Mouse (Mus musculus) monocyte, adult 2 months (primary cell): Measurements from ENCODE around the gene Wrb.
"Not testable (repeated sequence)": the region's sequence is repeated elsewhere in the genome, so short reads cannot be mapped to it uniquely, and the experiment has no call there.

Experiments
- DNase-seq, 2 experiments: peaks; one replicate each; pipeline ENCODE4 v3.0.0; 2022; ENCODE audit warnings: low spot score in 2 of 2, low read depth in 1 of 2

The Wrb gene

GRCm38 (mm10) chr16:96145110-96145800, at the start of gene Wrb:
Gene Wrb, plus strand, starts transcription at chr16:96145407.
- peak; percentile 99 for DNase-seq

GRCm38 (mm10) chr16:96095966-96096365, 49.2 kb upstream of the Wrb start:
- DNase-seq: no peak

GRCm38 (mm10) chr16:96097811-96098210, 47.4 kb upstream of the Wrb start:
- not testable (repeated sequence) for DNase-seq

- no peak for DNase-seq
Measured at GRCm38 (mm10) chr16:96103036-96103435, 42.2 kb upstream of the Wrb start.

GRCm38 (mm10) chr16:96109673-96110072, 35.5 kb upstream of the Wrb start:
- DNase-seq: no peak

- peak in 1 of 2 experiments; percentile 11 for DNase-seq
Measured at GRCm38 (mm10) chr16:96110655-96111345, 34.4 kb upstream of the Wrb start.

GRCm38 (mm10) chr16:96112769-96113168, 32.4 kb upstream of the Wrb start:
- no peak for DNase-seq

GRCm38 (mm10) chr16:96114729-96115128, 30.5 kb upstream of the Wrb start:
- DNase-seq: no peak

GRCm38 (mm10) chr16:96120022-96120623, 25.1 kb upstream of the Wrb start:
- DNase-seq: no peak

- DNase-seq: no peak
Measured at GRCm38 (mm10) chr16:96126684-96127171, 18.5 kb upstream of the Wrb start.

- no peak for DNase-seq
Measured at GRCm38 (mm10) chr16:96127288-96127656, 17.9 kb upstream of the Wrb start.

GRCm38 (mm10) chr16:96127657-96128344, 17.4 kb upstream of the Wrb start, which contains the start of gene Hmgn1:
Gene Hmgn1, minus strand, starts transcription at chr16:96127729.
- peak; percentile 44 to 58 for DNase-seq

GRCm38 (mm10) chr16:96128466-96128865, 16.7 kb upstream of the Wrb start:
- no peak for DNase-seq

GRCm38 (mm10) chr16:96144748-96145109, 478 bp upstream of the Wrb start:
- not testable (repeated sequence) for DNase-seq

- DNase-seq: no peak
Measured at GRCm38 (mm10) chr16:96145814-96146213, 607 bp downstream of the Wrb start.

- DNase-seq: no peak
Measured at GRCm38 (mm10) chr16:96148834-96149233, 3.6 kb downstream of the Wrb start.

- no peak for DNase-seq
Measured at GRCm38 (mm10) chr16:96149311-96149710, 4.1 kb downstream of the Wrb start.

GRCm38 (mm10) chr16:96150995-96151394, 5.8 kb downstream of the Wrb start:
- no peak for DNase-seq

GRCm38 (mm10) chr16:96151551-96151950, 6.3 kb downstream of the Wrb start:
- peak in 1 of 2 experiments; percentile 9 for DNase-seq

GRCm38 (mm10) chr16:96154476-96154875, 9.3 kb downstream of the Wrb start:
- no peak for DNase-seq

GRCm38 (mm10) chr16:96156019-96156418, 10.8 kb downstream of the Wrb start:
- no peak for DNase-seq
